ENCODE assay signal across 9 mouse cellular contexts in the genomic region with DNA sequence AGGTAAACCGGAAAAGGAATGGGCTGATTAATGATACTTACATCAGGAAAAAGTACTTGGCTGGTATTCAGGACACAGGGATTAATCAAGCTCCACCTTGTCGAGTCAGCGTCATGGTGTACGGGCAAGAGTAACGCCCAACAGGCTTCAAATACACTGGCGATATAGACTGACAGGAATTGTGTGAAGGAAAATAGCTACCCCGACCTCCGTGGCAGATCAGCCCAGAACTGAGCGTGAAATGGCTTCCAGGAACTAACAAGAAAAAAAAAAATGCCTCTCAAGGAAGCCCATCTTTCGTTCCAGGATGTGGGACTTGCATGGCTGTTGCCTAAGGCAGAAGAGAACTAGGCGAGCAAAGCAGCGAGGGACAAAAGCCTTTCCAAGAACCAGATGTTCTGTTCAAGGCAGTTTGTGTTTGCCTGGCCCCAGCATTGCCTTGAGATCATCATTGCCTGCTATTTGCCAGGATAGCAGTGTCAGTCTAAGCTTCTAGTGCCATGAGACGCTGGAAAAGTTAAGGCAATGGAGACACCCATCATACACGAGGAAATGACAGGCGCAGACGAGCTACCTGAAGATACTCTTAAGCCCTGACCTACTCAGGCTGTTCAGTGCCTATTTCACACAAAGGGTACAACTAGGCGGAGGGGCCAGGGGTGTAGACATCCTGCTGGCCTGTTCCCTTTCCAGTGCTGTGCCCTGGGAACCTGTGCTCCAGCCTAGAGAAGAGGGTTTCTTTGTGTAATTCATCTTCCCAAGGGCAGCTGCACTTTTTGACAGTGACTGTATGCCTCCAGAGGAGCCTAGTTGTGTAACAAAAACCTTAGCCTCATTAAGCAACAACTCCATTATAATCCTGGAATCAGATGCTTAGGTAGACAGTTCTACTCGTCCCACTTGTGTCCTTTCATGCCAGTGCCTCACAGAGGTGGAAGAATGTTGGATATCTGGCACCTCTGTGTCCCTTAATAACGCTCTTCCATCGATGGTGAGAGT. TPM values are rescaled to one million over a fixed set of nuclear protein-coding genes. Genes with fewer than 3 reads are reported as not detected.
A peak's percentile ranks its signal among the peaks of the same experiment; 100 is the strongest.
DNase-seq lines count a peak whose midpoint lies in the region; ATAC-seq and TF ChIP-seq lines count a peak whose summit lies in the region.
"Had no signal": no experiment of that assay in that cellular context is flagged by ENCODE, and none has a peak within 500 bp of the region (broad histone marks: within the 10 kb centered on the region; RNA-seq: fewer than 3 reads in every experiment).

No protein-coding gene starts in this region.

- peak overlapping the region; percentile 98 for H3K27ac ChIP-seq in forebrain, embryonic 15.5 days (replicated peaks)
- peak overlapping the region; percentile 90; the same call in 1 of the 2 replicates for H3K27ac ChIP-seq in hindbrain, postnatal 0 days
- peak overlapping the region; percentile 88 for H3K27ac ChIP-seq in liver, embryonic 13.5 days
- H3K27ac ChIP-seq in neural tube, embryonic 11.5 days (ENCODE audit: low read depth, low read length): 0 out of 2 replicates have a peak overlapping the region, but pooled peaks have one; percentile 44

- DNase-seq in gastrocnemius, adult 18-20 months (ENCODE audit: low spot score): peak; percentile 27
- no peak for DNase-seq in gastrocnemius, adult 8-10 months (ENCODE audit: low spot score in 2 of 2)
- DNase-seq in cerebellum, adult 11-12 months: peak; percentile 40
- DNase-seq in hindbrain, postnatal 0 days (ENCODE audit: low spot score): peak; percentile 27
- peak; percentile 40 for DNase-seq in liver, embryonic 13.5 days
- DNase-seq in neural tube, embryonic 11.5 days (ENCODE audit: low spot score): peak; percentile 44
- DNase-seq in right cerebral cortex, postnatal 10 days (ENCODE audit: low spot score in 2 of 2): no peak

- peak overlapping the region; percentile 99 for H3K4me3 ChIP-seq in forebrain, embryonic 15.5 days
- H3K4me3 ChIP-seq in hindbrain, postnatal 0 days (ENCODE audit: low read length): peak overlapping the region; percentile 63
- H3K4me3 ChIP-seq in liver, embryonic 13.5 days (replicated peaks): peak overlapping the region; percentile 99
- H3K4me3 ChIP-seq in neural tube, embryonic 11.5 days (ENCODE audit: low read depth, low read length): peak overlapping the region; percentile 99

- H3K36me3 ChIP-seq in forebrain, embryonic 15.5 days: no peaks in the 10 kb centered on the region
- H3K36me3 ChIP-seq in hindbrain, postnatal 0 days (ENCODE audit: insufficient read depth, low read length): no peaks in the 10 kb centered on the region
- 0 out of 2 replicates have a peak, but pooled peaks cover 5% of the 10 kb centered on the region for H3K36me3 ChIP-seq in liver, embryonic 13.5 days
- no peaks in the 10 kb centered on the region for H3K36me3 ChIP-seq in neural tube, embryonic 11.5 days (ENCODE audit: control insufficient read depth, insufficient read depth, low read length)

- ATAC-seq in forebrain, embryonic 15.5 days (replicated peaks): peak; percentile 20; the same call in 1 of the 2 replicates
- no peak for ATAC-seq in hindbrain, postnatal 0 days
- ATAC-seq in liver, embryonic 13.5 days (ENCODE audit: low read depth): peak; percentile 67
- peak; percentile 3; the same call in 1 of the 2 replicates for ATAC-seq in neural tube, embryonic 11.5 days (ENCODE audit: insufficient read depth, low FRiP score, low TSS enrichment)

- H3K4me1 ChIP-seq in forebrain, embryonic 15.5 days: peaks cover 38% of the 10 kb centered on the region
- peaks cover 12% of the 10 kb centered on the region; the same call in 1 of the 2 replicates for H3K4me1 ChIP-seq in hindbrain, postnatal 0 days (ENCODE audit: insufficient read depth, low read length)
- H3K4me1 ChIP-seq in liver, embryonic 13.5 days (replicated peaks): peaks cover 43% of the 10 kb centered on the region
- H3K4me1 ChIP-seq in neural tube, embryonic 11.5 days (ENCODE audit: control insufficient read depth, insufficient read depth, low read length): peaks cover 11% of the 10 kb centered on the region

- no peaks in the 10 kb centered on the region for H3K9me3 ChIP-seq in forebrain, embryonic 15.5 days
- no peaks in the 10 kb centered on the region for H3K9me3 ChIP-seq in hindbrain, postnatal 0 days (ENCODE audit: low read length)
- no peaks in the 10 kb centered on the region for H3K9me3 ChIP-seq in liver, embryonic 13.5 days (replicated peaks)
- H3K9me3 ChIP-seq in neural tube, embryonic 11.5 days (ENCODE audit: control insufficient read depth, low read length): no peaks in the 10 kb centered on the region

- no peaks in the 10 kb centered on the region for H3K27me3 ChIP-seq in forebrain, embryonic 15.5 days
- H3K27me3 ChIP-seq in hindbrain, postnatal 0 days (ENCODE audit: insufficient read depth, low read length): no peaks in the 10 kb centered on the region
- H3K27me3 ChIP-seq in liver, embryonic 13.5 days: no peaks in the 10 kb centered on the region
- no peaks in the 10 kb centered on the region for H3K27me3 ChIP-seq in neural tube, embryonic 11.5 days (ENCODE audit: control insufficient read depth, insufficient read depth, low read length)
- H3K27me3 ChIP-seq: Patski had no signal

- TF ChIP-seq CTCF in hindbrain, postnatal 0 days (IDR thresholded peaks at IDR 0.05; ENCODE audit: low read depth): no peak

- peak overlapping the region; percentile 75 for H3K4me2 ChIP-seq in forebrain, embryonic 15.5 days (replicated peaks)
- H3K4me2 ChIP-seq in hindbrain, postnatal 0 days (ENCODE audit: low read depth, low read length): peak overlapping the region; percentile 65
- H3K4me2 ChIP-seq in liver, embryonic 13.5 days: peak overlapping the region; percentile 79
- H3K4me2 ChIP-seq in neural tube, embryonic 11.5 days (ENCODE audit: low read depth): peak overlapping the region; percentile 44

- WGBS in forebrain, embryonic 15.5 days: 32% methylated on average over 20 of the region's 20 CpGs
- WGBS in hindbrain, postnatal 0 days: 30% methylated on average over 20 of the region's 20 CpGs
- WGBS in liver, embryonic 13.5 days (ENCODE audit: insufficient replicate concordance): 35% methylated on average over 20 of the region's 20 CpGs
- 41% methylated on average over 20 of the region's 20 CpGs for WGBS in neural tube, embryonic 11.5 days

- peak overlapping the region; percentile 100 for H3K9ac ChIP-seq in forebrain, embryonic 15.5 days (replicated peaks)
- peak overlapping the region; percentile 85; the same call in 1 of the 2 replicates for H3K9ac ChIP-seq in hindbrain, postnatal 0 days (replicated peaks; ENCODE audit: low read length)
- H3K9ac ChIP-seq in liver, embryonic 13.5 days: peak overlapping the region; percentile 99
- H3K9ac ChIP-seq in neural tube, embryonic 11.5 days (ENCODE audit: low read length): peak overlapping the region; percentile 99

RNA-seq across cellular contexts. Expression of a gene that starts 1.1 kb away (rescaled TPM):
- 10 to 100 TPM; 10.4 to 10.7 TPM for total RNA-seq in gastrocnemius, adult 18-20 months (2021)
- 10 to 100 TPM in 2 of 4 experiments, 1 to 10 TPM in 2; 7.9 to 14.0 (median 9.8) TPM for total RNA-seq in gastrocnemius, adult 8-10 months (2022)
- polyA plus RNA-seq in forebrain, embryonic 15.5 days (2015; fragmentation: Nextera tagmentation; extraction: Ambion mirVana): 69.9 and 78.7 TPM in 2 replicates
- total RNA-seq in hindbrain, postnatal 0 days (2014; rRNA removed): 32.0 and 38.5 TPM in 2 replicates
- 32.7 and 33.0 TPM in 2 replicates for polyA plus RNA-seq in hindbrain, postnatal 0 days (2015; fragmentation: Nextera tagmentation; extraction: Ambion mirVana)
- polyA plus RNA-seq in liver, embryonic 13.5 days (2015; fragmentation: Nextera tagmentation; extraction: Ambion mirVana): 24.4 and 30.4 TPM in 2 replicates
- 53.9 and 60.2 TPM in 2 replicates for polyA plus RNA-seq in neural tube, embryonic 11.5 days (2014; fragmentation: Nextera tagmentation; extraction: Ambion mirVana)

RNA-seq across cellular contexts. Expression of a gene that starts 50.2 kb away (rescaled TPM):
- not detected for total RNA-seq in gastrocnemius, adult 18-20 months (2021)
- not detected for total RNA-seq in gastrocnemius, adult 8-10 months (2022)
- polyA plus RNA-seq in forebrain, embryonic 15.5 days (2015; fragmentation: Nextera tagmentation; extraction: Ambion mirVana): not detected in 2 replicates
- total RNA-seq in hindbrain, postnatal 0 days (2014; rRNA removed): not detected in 2 replicates
- polyA plus RNA-seq in hindbrain, postnatal 0 days (2015; fragmentation: Nextera tagmentation; extraction: Ambion mirVana): 0.33 and 0.55 TPM in 2 replicates
- not detected in 2 replicates for polyA plus RNA-seq in liver, embryonic 13.5 days (2015; fragmentation: Nextera tagmentation; extraction: Ambion mirVana)
- polyA plus RNA-seq in neural tube, embryonic 11.5 days (2014; fragmentation: Nextera tagmentation; extraction: Ambion mirVana): not detected in 2 replicates
- polyA plus RNA-seq: Patski had no signal

Comparison
In these comparisons a context has a peak if more than half of its experiments do, and no peak if none do; other contexts are left out.
1. DNase-seq: peak in gastrocnemius, adult 18-20 months (single experiment), cerebellum, adult 11-12 months (single experiment), hindbrain, postnatal 0 days (single experiment), liver, embryonic 13.5 days (single experiment) and neural tube, embryonic 11.5 days (single experiment); none in gastrocnemius, adult 8-10 months (0 of 2) and right cerebral cortex, postnatal 10 days (0 of 2).
2. H3K27ac ChIP-seq: peak in every context shown above with its lines; median percentile 98 in forebrain, embryonic 15.5 days; 90 in hindbrain, postnatal 0 days; 88 in liver, embryonic 13.5 days; 44 in neural tube, embryonic 11.5 days.
3. Peak in every context shown above with its lines, with median percentiles within 50 percentile points of each other: H3K4me2 ChIP-seq, H3K4me3 ChIP-seq and H3K9ac ChIP-seq.